In genomic region chr6:131292276-131292990, GRCm38 (mm10) we compare ENCODE assay signal across 8 mouse cellular contexts. TPM values are rescaled to one million over a fixed set of nuclear protein-coding genes. Genes with fewer than 3 reads are reported as not detected.
DNase-seq lines count a peak whose midpoint lies in the region; ATAC-seq lines count a peak whose summit lies in the region.

No protein-coding gene starts in this region.

- peak; percentile 26; the same call in 1 of the 2 replicates for ATAC-seq in heart, embryonic 12.5 days (ENCODE audit: insufficient number of reproducible peaks, low FRiP score)
- ATAC-seq in liver, embryonic 13.5 days (ENCODE audit: low read depth) = peak; percentile 49; the same call in 1 of the 2 replicates
- ATAC-seq in stomach, embryonic 14.5 days (ENCODE audit: insufficient number of reproducible peaks, insufficient read depth, low FRiP score, low read depth) = peak; percentile 40; the same call in 1 of the 2 replicates

- 0 out of 2 replicates have a peak overlapping the region, but pooled peaks have one; percentile 26 for H3K27ac ChIP-seq in heart, embryonic 12.5 days (ENCODE audit: poor library complexity, severe bottlenecking)
- peak overlapping the region; percentile 92 for H3K27ac ChIP-seq in hindbrain, embryonic 10.5 days
- H3K27ac ChIP-seq in liver, embryonic 13.5 days = no peak overlapping the region; the same call in 1 of the 2 replicates
- peak overlapping the region; percentile 72; the same call in 1 of the 2 replicates for H3K27ac ChIP-seq in stomach, embryonic 14.5 days (ENCODE audit: low read length)

- no peaks in the 10 kb centered on the region for H3K9me3 ChIP-seq in heart, embryonic 12.5 days (replicated peaks)
- no peaks in the 10 kb centered on the region for H3K9me3 ChIP-seq in hindbrain, embryonic 10.5 days
- H3K9me3 ChIP-seq in liver, embryonic 13.5 days (replicated peaks) = no peaks in the 10 kb centered on the region
- H3K9me3 ChIP-seq in stomach, embryonic 14.5 days (ENCODE audit: control insufficient read depth, low read depth, low read length) = no peaks in the 10 kb centered on the region

- peak overlapping the region; percentile 69 for H3K4me3 ChIP-seq in heart, embryonic 12.5 days
- peak overlapping the region; percentile 69 for H3K4me3 ChIP-seq in hindbrain, embryonic 10.5 days
- H3K4me3 ChIP-seq in liver, embryonic 13.5 days (replicated peaks) = peak overlapping the region; percentile 78
- peak overlapping the region; percentile 60 for H3K4me3 ChIP-seq in stomach, embryonic 14.5 days (ENCODE audit: low read depth, low read length)

- H3K36me3 ChIP-seq in heart, embryonic 12.5 days = peaks cover 8% of the 10 kb centered on the region; the same call in 1 of the 2 replicates
- H3K36me3 ChIP-seq in hindbrain, embryonic 10.5 days = peaks cover 11% of the 10 kb centered on the region
- peaks cover 7% of the 10 kb centered on the region; the same call in 1 of the 2 replicates for H3K36me3 ChIP-seq in liver, embryonic 13.5 days
- H3K36me3 ChIP-seq in stomach, embryonic 14.5 days (ENCODE audit: control insufficient read depth, insufficient read depth, low read length) = peaks cover 6% of the 10 kb centered on the region; the same call in 1 of the 2 replicates

- WGBS in heart, embryonic 12.5 days = 18% methylated on average over 10 of the region's 10 CpGs
- 30% methylated on average over 10 of the region's 10 CpGs for WGBS in hindbrain, embryonic 10.5 days
- 23% methylated on average over 10 of the region's 10 CpGs for WGBS in liver, embryonic 13.5 days (ENCODE audit: insufficient replicate concordance)
- 16% methylated on average over 10 of the region's 10 CpGs for WGBS in stomach, embryonic 14.5 days

- peaks cover 8% of the 10 kb centered on the region for H3K4me1 ChIP-seq in heart, embryonic 12.5 days (replicated peaks)
- H3K4me1 ChIP-seq in hindbrain, embryonic 10.5 days (replicated peaks) = peaks cover 8% of the 10 kb centered on the region
- H3K4me1 ChIP-seq in liver, embryonic 13.5 days (replicated peaks) = peaks cover 28% of the 10 kb centered on the region
- peaks cover 7% of the 10 kb centered on the region; the same call in 1 of the 2 replicates for H3K4me1 ChIP-seq in stomach, embryonic 14.5 days (ENCODE audit: control insufficient read depth, insufficient read depth, low read length)

- peak overlapping the region; percentile 82 for H3K9ac ChIP-seq in heart, embryonic 12.5 days
- peak overlapping the region; percentile 73 for H3K9ac ChIP-seq in liver, embryonic 13.5 days
- H3K9ac ChIP-seq in stomach, embryonic 14.5 days (replicated peaks; ENCODE audit: low read depth, low read length) = peak overlapping the region; percentile 62

- H3K27me3 ChIP-seq in heart, embryonic 12.5 days (replicated peaks) = no peaks in the 10 kb centered on the region
- H3K27me3 ChIP-seq in hindbrain, embryonic 10.5 days (ENCODE audit: insufficient read depth, poor library complexity, severe bottlenecking) = no peaks in the 10 kb centered on the region
- no peaks in the 10 kb centered on the region for H3K27me3 ChIP-seq in liver, embryonic 13.5 days
- no peaks in the 10 kb centered on the region for H3K27me3 ChIP-seq in stomach, embryonic 14.5 days (ENCODE audit: control insufficient read depth, insufficient read depth, low read length)

- H3K4me2 ChIP-seq in heart, embryonic 12.5 days = peak overlapping the region; percentile 71
- H3K4me2 ChIP-seq in liver, embryonic 13.5 days = peak overlapping the region; percentile 77
- peak overlapping the region; percentile 49 for H3K4me2 ChIP-seq in stomach, embryonic 14.5 days (replicated peaks; ENCODE audit: low read depth, low read length)

- DNase-seq in heart, adult 11 months = no peak
- DNase-seq in ES-CJ7 (ENCODE audit: low read depth, low spot score) = peak; percentile 19
- DNase-seq in cerebellum, postnatal 14 days = peak; percentile 12 to 63
- DNase-seq in hindbrain, embryonic 10.5 days (ENCODE audit: low spot score) = peak; percentile 4
- no peak for DNase-seq in liver, embryonic 13.5 days
- DNase-seq in T-cell, adult 2 months (ENCODE audit: low spot score) = no peak

RNA-seq across cellular contexts. Expression of gene Magohb, which starts 0.6 kb away (rescaled TPM):
- polyA plus RNA-seq in heart, embryonic 12.5 days (2016; fragmentation: Nextera tagmentation; extraction: Ambion mirVana) = 47.7 and 48.1 TPM in 2 replicates
- polyA plus RNA-seq in hindbrain, embryonic 10.5 days (2016; fragmentation: Nextera tagmentation; extraction: Ambion mirVana) = 50.7 and 51.3 TPM in 2 replicates
- 39.4 and 43.6 TPM in 2 replicates for polyA plus RNA-seq in liver, embryonic 13.5 days (2015; fragmentation: Nextera tagmentation; extraction: Ambion mirVana)
- polyA plus RNA-seq in stomach, embryonic 14.5 days (2014; fragmentation: Nextera tagmentation; extraction: Ambion mirVana) = 63.1 and 67.7 TPM in 2 replicates

RNA-seq across cellular contexts. Expression of gene Klra2, which starts 45.3 kb away (rescaled TPM):
- polyA plus RNA-seq in heart, embryonic 12.5 days (2016; fragmentation: Nextera tagmentation; extraction: Ambion mirVana) = not detected in 2 replicates
- polyA plus RNA-seq in hindbrain, embryonic 10.5 days (2016; fragmentation: Nextera tagmentation; extraction: Ambion mirVana) = not detected in 2 replicates
- 0.21 TPM in 2 replicates for polyA plus RNA-seq in liver, embryonic 13.5 days (2015; fragmentation: Nextera tagmentation; extraction: Ambion mirVana)
- 0.18 TPM in 1 of 2 replicates, not detected in the other for polyA plus RNA-seq in stomach, embryonic 14.5 days (2014; fragmentation: Nextera tagmentation; extraction: Ambion mirVana)

Comparison
In these comparisons a context has a peak if more than half of its experiments do, and no peak if none do; other contexts are left out.
1. DNase-seq: peak in ES-CJ7 (single experiment), cerebellum, postnatal 14 days (2 of 2) and hindbrain, embryonic 10.5 days (single experiment); none in heart, adult 11 months (single experiment), liver, embryonic 13.5 days (single experiment) and T-cell, adult 2 months (single experiment).
2. Peak in every context shown above with its lines, with median percentiles within 50 percentile points of each other: ATAC-seq, H3K4me2 ChIP-seq, H3K4me3 ChIP-seq and H3K9ac ChIP-seq.